Mouse (Mus musculus) kidney, adult 9 months (tissue): ENCODE data around the gene Gm5269.
A peak's percentile ranks its signal among the peaks of the same experiment; 100 is the strongest.

Experiments used
- DNase-seq: peaks from one replicate; pipeline ENCODE4 v3.0.0; 2022

Gm5269 gene

GRCm38 (mm10) chr1:45877463-45877862 lies 12.6 kb downstream of the Gm5269 start:
- no peak for DNase-seq

GRCm38 (mm10) chr1:45876450-45877198 lies 13.4 kb downstream of the Gm5269 start:
- no peak for DNase-seq

GRCm38 (mm10) chr1:45875640-45876039 lies 14.4 kb downstream of the Gm5269 start:
- no peak for DNase-seq

- no peak for DNase-seq
Observed at GRCm38 (mm10) chr1:45873250-45873649, 16.8 kb downstream of the Gm5269 start.

- no peak for DNase-seq
Observed at GRCm38 (mm10) chr1:45868479-45869137, 21.5 kb downstream of the Gm5269 start.

- no peak for DNase-seq
Observed at GRCm38 (mm10) chr1:45868050-45868449, 22.0 kb downstream of the Gm5269 start.

- no peak for DNase-seq
Observed at GRCm38 (mm10) chr1:45866288-45867018, 23.6 kb downstream of the Gm5269 start.

GRCm38 (mm10) chr1:45865727-45866126 lies 24.3 kb downstream of the Gm5269 start:
- no peak for DNase-seq

- peak; percentile 36 for DNase-seq
Observed at GRCm38 (mm10) chr1:45865316-45865715, 24.8 kb downstream of the Gm5269 start.

- DNase-seq, result peak; percentile 58
Observed at GRCm38 (mm10) chr1:45864564-45865014, 25.5 kb downstream of the Gm5269 start.

GRCm38 (mm10) chr1:45863641-45864040 lies 26.4 kb downstream of the Gm5269 start:
- no peak for DNase-seq

GRCm38 (mm10) chr1:45861162-45861561 lies 28.9 kb downstream of the Gm5269 start:
- no peak for DNase-seq

GRCm38 (mm10) chr1:45860349-45860748 lies 29.7 kb downstream of the Gm5269 start:
- DNase-seq, result peak; percentile 47

- DNase-seq, result no peak
Observed at GRCm38 (mm10) chr1:45858038-45858437, 32.0 kb downstream of the Gm5269 start.

- DNase-seq, result no peak
Observed at GRCm38 (mm10) chr1:45845466-45845865, 44.6 kb downstream of the Gm5269 start.
